Mouse (Mus musculus): ENCODE measurements around the gene Sat1.

- no peak for TF ChIP-seq POLR2A (IDR thresholded peaks at IDR 0.05; ENCODE audit: insufficient read depth, low read depth, low read length)
- no peak for TF ChIP-seq CTCF (IDR thresholded peaks at IDR 0.05; ENCODE audit: insufficient read depth, low read depth, low read length)
Measured at GRCm38 (mm10) chrX:155194979-155195378, 21.3 kb downstream of the Sat1 start.
